Mouse (Mus musculus) forebrain, embryonic 11.5 days (tissue): ENCODE results near the gene Gm6525. TPM values are rescaled to one million over a fixed set of nuclear protein-coding genes. Genes with fewer than 3 reads are reported as not detected.

Source experiments
- ATAC-seq: fragments of 200-750 bp; cut with Nextera tagmentation; replicated peaks from 2 replicates; pipeline ENCODE4 v1.8.0; 2017; ENCODE audit warnings: moderate TSS enrichment; ENCODE audit not compliant: low FRiP score
- DNase-seq: peaks from one replicate; pipeline ENCODE4 v3.0.0-alpha.2; 2017; ENCODE audit warnings: low spot score
- H3K27ac ChIP-seq: fragments of 300-500 bp; sonication (generic); 2 replicates; pipeline ENCODE4 v1.5.1; 2014; ENCODE audit warnings: low read depth, low read length
- H3K27me3 ChIP-seq: fragments of 300-500 bp; sonication (generic); 2 replicates; pipeline ENCODE4 v1.6.1; 2014; ENCODE audit warnings: mild to moderate bottlenecking, low read length, mixed read lengths; ENCODE audit not compliant: control insufficient read depth, insufficient read depth
- H3K36me3 ChIP-seq: fragments of 300-500 bp; sonication (generic); 2 replicates; pipeline ENCODE4 v1.6.1; 2014; ENCODE audit warnings: mild to moderate bottlenecking, low read length, moderate library complexity, mixed read lengths; ENCODE audit not compliant: control insufficient read depth, insufficient read depth
- H3K4me1 ChIP-seq: fragments of 300-500 bp; sonication (generic); replicated peaks from 2 replicates; pipeline ENCODE4 v1.6.1; 2014; ENCODE audit warnings: low read length, mixed read lengths; ENCODE audit not compliant: control insufficient read depth, insufficient read depth
- H3K4me2 ChIP-seq: fragments of 300-500 bp; sonication (generic); 2 replicates; pipeline ENCODE4 v1.6.1; 2014; ENCODE audit warnings: low read depth, mild to moderate bottlenecking, low read length, moderate library complexity, mixed read lengths; ENCODE audit not compliant: severe bottlenecking
- H3K4me3 ChIP-seq: fragments of 300-500 bp; sonication (generic); 2 replicates; pipeline ENCODE4 v1.5.1; 2014; ENCODE audit warnings: low read depth, low read length
- H3K9ac ChIP-seq: fragments of 300-500 bp; sonication (generic); 2 replicates; pipeline ENCODE4 v1.6.1; 2014; ENCODE audit warnings: low read length
- H3K9me3 ChIP-seq: fragments of 300-500 bp; sonication (generic); 2 replicates; pipeline ENCODE4 v1.6.1; 2016; ENCODE audit warnings: low read length, mixed read lengths; ENCODE audit not compliant: control insufficient read depth
- WGBS: fragments of 180-500 bp; shearing (Covaris S2); extraction: QIAGEN DNeasy Blood & Tissue Kit; methylation state at CpG from one replicate; pipeline ENCODE4 v1.1.7; 2014; 5-methylcytosine and 5-hydroxymethylcytosine counted together
- polyA plus RNA-seq: library from polyadenylated mRNA; unstranded; fragments of >200 nt; fragmentation: Nextera tagmentation; extraction: Ambion mirVana; gene quantifications from 2 replicates; pipeline ENCODE4 v1.2.1, GENCODE M21; 2014

Gene Gm6525
- polyA plus RNA-seq, 1 experiment from 2014 or later = 0.43 TPM

DNA sequence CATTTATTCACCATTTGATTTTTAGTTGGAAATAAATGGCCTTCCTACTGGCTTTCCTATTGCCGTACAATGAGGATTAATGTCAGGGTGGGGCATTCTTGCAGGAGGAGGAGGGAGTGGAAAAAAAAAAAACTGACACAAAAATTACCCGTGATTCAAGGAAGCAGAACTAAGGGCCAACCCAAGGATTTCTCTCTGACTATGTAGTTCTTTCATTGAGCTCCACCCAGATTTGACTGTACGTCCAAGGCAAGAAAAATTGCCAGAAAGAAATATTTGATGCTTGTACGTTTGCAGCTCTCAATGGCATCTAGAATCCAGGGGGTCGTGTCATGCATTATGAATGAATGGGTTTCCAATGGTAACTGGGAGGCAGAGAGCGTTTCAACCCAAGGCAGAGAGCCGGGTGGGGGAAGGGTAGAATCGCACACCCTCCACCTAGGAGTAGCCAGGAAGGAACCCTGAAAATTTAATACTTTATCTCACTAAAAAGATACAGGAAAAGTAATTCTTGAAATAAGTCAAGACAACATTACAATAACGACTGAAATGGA, 45.9 kb downstream of the Gm6525 start:
- Histone ChIP-seq H3K27me3 (no peaks in the 10 kb centered on the region), H3K36me3 (no peaks in the 10 kb centered on the region), H3K9ac (peak overlapping the region; percentile 65; the same call in 1 of the 2 replicates), H3K27ac (peak overlapping the region; percentile 43; the same call in 1 of the 2 replicates), H3K9me3 (no peaks in the 10 kb centered on the region), H3K4me3 (peak overlapping the region; percentile 49), H3K4me1 (peaks cover 13% of the 10 kb centered on the region), H3K4me2 (peak overlapping the region; percentile 77)
- peak; percentile 81 for ATAC-seq
- DNase-seq = peak; percentile 75
- 4% methylated on average over 9 of the region's 9 CpGs for WGBS

- peak overlapping the region; percentile 77 for H3K4me2 ChIP-seq
- peaks cover 13% of the 10 kb centered on the region for H3K4me1 ChIP-seq
- DNase-seq (no peak), ATAC-seq (peak; percentile 37)
- H3K36me3 ChIP-seq = no peaks in the 10 kb centered on the region
- WGBS = 0% methylated on average over 9 of the region's 9 CpGs
- H3K27ac ChIP-seq = peak overlapping the region; percentile 65
- peak overlapping the region; percentile 65 for H3K9ac ChIP-seq
- no peaks in the 10 kb centered on the region for H3K9me3 ChIP-seq
- peak overlapping the region; percentile 49 for H3K4me3 ChIP-seq
- H3K27me3 ChIP-seq = no peaks in the 10 kb centered on the region
These were observed 46.4 kb downstream of the Gm6525 start for GRCm38 (mm10) chr3:84220326-84220725.

DNA sequence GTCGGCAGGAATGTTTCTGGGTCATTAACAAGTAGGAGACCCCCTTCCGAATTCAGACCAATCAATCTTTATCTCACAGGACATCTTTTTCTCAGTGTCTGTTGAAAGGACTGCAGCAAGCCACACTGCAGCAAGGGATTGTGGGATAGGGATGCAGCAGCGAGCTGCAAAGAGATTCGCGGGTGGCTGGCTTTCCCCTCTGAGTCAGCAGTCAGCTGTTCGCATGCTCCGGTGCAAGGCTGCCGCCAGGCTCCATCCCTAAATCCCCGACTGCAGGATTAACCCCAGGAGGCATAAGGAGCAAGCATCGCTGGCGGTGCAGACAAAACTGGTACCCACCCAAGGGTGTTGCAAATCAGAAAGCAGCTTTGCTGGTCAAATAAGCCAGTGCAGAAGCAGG, 46.8 kb downstream of the Gm6525 start:
- peak; percentile 81 for DNase-seq
- peak overlapping the region; percentile 65 for H3K9ac ChIP-seq
- H3K4me2 ChIP-seq = peak overlapping the region; percentile 77
- no peaks in the 10 kb centered on the region for H3K27me3 ChIP-seq
- WGBS = under 1% methylated on average over 11 of the region's 11 CpGs
- H3K4me1 ChIP-seq = peaks cover 11% of the 10 kb centered on the region
- H3K9me3 ChIP-seq = no peaks in the 10 kb centered on the region
- ATAC-seq = peak; percentile 67
- H3K27ac ChIP-seq = peak overlapping the region; percentile 65; the same call in 1 of the 2 replicates
- peak overlapping the region; percentile 49 for H3K4me3 ChIP-seq
- no peaks in the 10 kb centered on the region for H3K36me3 ChIP-seq

Other genes with a start within 250 kb of the Gm6525 start
- 96.0 and 99.2 TPM in 2 replicates for gene Tmem131l, start 133.9 kb upstream of the Gm6525 start, polyA plus RNA-seq
- gene Mnd1, start 18.3 kb upstream of the Gm6525 start, polyA plus RNA-seq = 8.7 and 12.1 TPM in 2 replicates
- gene Trim2, start 132.8 kb downstream of the Gm6525 start, polyA plus RNA-seq = 63.0 and 70.3 TPM in 2 replicates